Mouse (Mus musculus): ENCODE measurements at regions not wholly inside any gene's neighbourhood (a gene's known extent, or its start where the extent isn't known, plus 50 kb on each side); places are given as distances from the start of the nearest gene placed in this dataset.

DNA sequence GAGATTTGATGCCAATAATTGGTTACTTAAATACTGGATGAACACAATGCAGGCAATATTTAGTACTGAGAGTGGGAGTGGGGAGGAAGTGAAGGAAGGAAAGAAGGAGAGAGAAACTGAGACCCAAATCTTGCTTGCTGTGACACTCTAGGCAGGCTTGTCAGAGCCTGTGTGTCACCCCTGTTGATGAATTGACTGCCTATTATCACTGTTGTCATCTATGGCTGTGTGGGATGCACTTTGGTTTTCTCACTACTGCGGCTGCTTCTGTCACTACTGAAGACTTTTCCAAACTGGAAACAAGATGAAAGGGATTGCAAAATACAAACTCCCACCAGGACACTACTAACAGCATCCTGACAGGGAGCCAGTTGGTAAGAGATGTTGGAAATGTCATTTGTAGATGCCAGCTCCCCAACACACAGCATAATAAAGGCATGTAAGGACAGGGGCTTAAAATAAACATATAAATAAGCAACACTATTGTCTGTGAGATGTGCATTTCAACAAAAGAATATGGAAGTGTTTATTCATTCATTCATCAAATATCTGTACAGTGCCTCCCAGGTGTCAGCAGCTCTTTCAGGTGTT, 207.0 kb upstream of the Ufl1 start:
- WGBS: 43% methylated on average over 1 of the region's 1 CpGs
- ATAC-seq (ENCODE audit: insufficient read depth, low read depth) (no peak), DNase-seq (ENCODE audit: low spot score) (no peak)

DNA sequence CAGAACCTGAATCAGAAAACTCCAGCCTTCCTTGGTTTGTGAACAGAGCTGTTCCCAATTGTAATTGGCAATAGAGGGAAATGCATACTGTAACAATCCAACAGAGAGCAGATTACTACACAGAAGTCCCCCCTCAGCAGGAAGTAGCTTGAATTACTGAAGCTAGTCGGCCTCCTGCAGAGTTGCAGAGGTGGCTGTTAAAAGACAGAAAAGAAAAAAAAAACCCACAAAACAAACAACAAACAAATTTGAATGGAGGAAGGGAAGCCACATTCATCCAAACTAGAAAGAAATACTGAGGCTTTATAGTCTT, 202.0 kb upstream of the Ufl1 start:
- WGBS: 11% methylated on average over 1 of the region's 1 CpGs
- H3K4me1 ChIP-seq (ENCODE audit: control insufficient read depth, insufficient read depth): no peaks in the 10 kb centered on the region
- no peak for ATAC-seq (ENCODE audit: insufficient read depth, low read depth)

More for the DNA sequence above, 207.0 kb upstream of the Ufl1 start:
- Histone ChIP-seq H3K4me3 (ENCODE audit: low read depth, low read length) (no peak overlapping the region), H3K27ac (ENCODE audit: low read depth) (no peak overlapping the region), H3K27me3 (ENCODE audit: control insufficient read depth, insufficient read depth, low read length) (no peaks in the 10 kb centered on the region), H3K4me2 (ENCODE audit: low read depth, low read length) (no peak overlapping the region), H3K4me1 (ENCODE audit: control insufficient read depth, insufficient read depth) (no peaks in the 10 kb centered on the region), H3K36me3 (replicated peaks; ENCODE audit: control insufficient read depth, insufficient read depth, low read length) (no peaks in the 10 kb centered on the region), H3K9me3 (replicated peaks; ENCODE audit: control insufficient read depth, low read length) (no peaks in the 10 kb centered on the region), H3K9ac (replicated peaks; ENCODE audit: low read depth, low read length) (no peak overlapping the region)
- TF ChIP-seq EP300 (IDR thresholded peaks at IDR 0.05; ENCODE audit: low read depth): no peak
- TF ChIP-seq CTCF (IDR thresholded peaks at IDR 0.05; ENCODE audit: low read depth): no peak

DNA sequence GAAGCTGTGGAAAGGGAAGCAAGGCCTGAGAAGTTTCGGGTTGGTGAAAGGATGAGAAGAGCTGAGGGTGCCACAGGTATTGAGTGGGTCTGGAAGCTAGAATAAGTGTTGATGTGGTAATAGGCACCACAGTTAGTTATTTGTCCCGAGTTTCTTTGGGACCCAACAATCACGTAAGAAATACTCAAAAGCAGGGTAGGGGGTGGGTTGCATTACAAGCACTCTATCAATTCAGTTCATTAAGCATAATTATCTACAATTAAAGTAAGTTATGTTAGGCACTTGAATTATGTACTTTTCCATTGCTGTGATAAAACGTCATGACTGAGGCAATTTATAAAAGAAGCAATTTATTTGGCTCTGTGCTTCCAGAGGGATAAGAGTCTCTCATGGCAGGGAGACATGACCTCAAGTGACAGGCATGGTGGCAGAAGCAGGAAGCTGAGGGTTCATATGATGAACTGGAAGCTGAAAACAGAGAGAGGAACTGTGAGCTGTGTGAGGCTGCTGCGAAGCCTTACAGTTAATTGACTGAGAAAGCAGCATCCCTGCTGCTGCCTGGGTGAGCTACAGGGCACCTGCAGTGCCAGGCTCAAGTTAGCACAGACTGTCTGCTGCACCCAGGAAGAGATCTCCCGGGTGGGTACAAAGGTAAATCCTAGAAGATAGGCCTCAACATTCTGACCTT, 201.5 kb upstream of the Ufl1 start:
- TF ChIP-seq EP300 (IDR thresholded peaks at IDR 0.05; ENCODE audit: low read depth) (no peak), CTCF (IDR thresholded peaks at IDR 0.05; ENCODE audit: low read depth) (no peak)
- H3K4me1 ChIP-seq (ENCODE audit: control insufficient read depth, insufficient read depth): no peaks in the 10 kb centered on the region
- 35% methylated on average over 6 of the region's 6 CpGs for WGBS
- H3K9ac ChIP-seq (replicated peaks; ENCODE audit: low read depth, low read length): no peak overlapping the region
- no peak overlapping the region for H3K4me2 ChIP-seq (ENCODE audit: low read depth, low read length)
- no peaks in the 10 kb centered on the region for H3K9me3 ChIP-seq (replicated peaks; ENCODE audit: control insufficient read depth, low read length)
- no peak for DNase-seq (ENCODE audit: low spot score)
- no peak for ATAC-seq (ENCODE audit: insufficient read depth, low read depth)
- H3K4me3 ChIP-seq (ENCODE audit: low read depth, low read length): no peak overlapping the region
- no peaks in the 10 kb centered on the region for H3K27me3 ChIP-seq (ENCODE audit: control insufficient read depth, insufficient read depth, low read length)
- H3K36me3 ChIP-seq (replicated peaks; ENCODE audit: control insufficient read depth, insufficient read depth, low read length): no peaks in the 10 kb centered on the region
- H3K27ac ChIP-seq (ENCODE audit: low read depth): no peak overlapping the region

More for the DNA sequence above, 202.0 kb upstream of the Ufl1 start:
- Histone ChIP-seq H3K4me2 (ENCODE audit: low read depth, low read length) (no peak overlapping the region), H3K9ac (replicated peaks; ENCODE audit: low read depth, low read length) (no peak overlapping the region), H3K27ac (ENCODE audit: low read depth) (no peak overlapping the region), H3K4me3 (ENCODE audit: low read depth, low read length) (no peak overlapping the region), H3K27me3 (ENCODE audit: control insufficient read depth, insufficient read depth, low read length) (no peaks in the 10 kb centered on the region), H3K36me3 (replicated peaks; ENCODE audit: control insufficient read depth, insufficient read depth, low read length) (no peaks in the 10 kb centered on the region), H3K9me3 (replicated peaks; ENCODE audit: control insufficient read depth, low read length) (no peaks in the 10 kb centered on the region)
- TF ChIP-seq EP300 (IDR thresholded peaks at IDR 0.05; ENCODE audit: low read depth) (no peak), CTCF (IDR thresholded peaks at IDR 0.05; ENCODE audit: low read depth) (no peak)
- no peak for DNase-seq (ENCODE audit: low spot score)

DNA sequence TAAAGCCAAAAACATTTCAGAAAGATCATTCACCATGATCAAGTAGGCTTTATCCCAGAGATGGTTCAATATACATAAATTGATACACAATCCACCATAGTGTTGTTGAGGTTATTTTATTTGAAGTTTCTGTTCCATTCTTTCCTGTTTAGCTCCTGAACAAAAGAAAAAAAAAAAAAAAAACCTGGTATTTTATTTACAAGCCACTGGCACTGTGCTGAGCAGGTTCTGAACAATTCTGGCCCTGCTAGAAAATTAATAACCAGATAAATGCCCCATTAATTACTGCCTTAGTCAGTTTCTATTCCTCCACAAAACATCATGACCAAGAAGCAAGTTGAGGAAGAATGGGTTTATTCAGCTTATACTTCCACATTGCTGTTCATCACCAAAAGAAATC, 191.4 kb upstream of the Ufl1 start:
- Histone ChIP-seq H3K9ac (replicated peaks; ENCODE audit: low read depth, low read length) (no peak overlapping the region), H3K27me3 (ENCODE audit: control insufficient read depth, insufficient read depth, low read length) (no peaks in the 10 kb centered on the region), H3K27ac (ENCODE audit: low read depth) (no peak overlapping the region), H3K4me3 (ENCODE audit: low read depth, low read length) (no peak overlapping the region), H3K9me3 (replicated peaks; ENCODE audit: control insufficient read depth, low read length) (no peaks in the 10 kb centered on the region), H3K36me3 (replicated peaks; ENCODE audit: control insufficient read depth, insufficient read depth, low read length) (no peaks in the 10 kb centered on the region), H3K4me1 (ENCODE audit: control insufficient read depth, insufficient read depth) (no peaks in the 10 kb centered on the region), H3K4me2 (ENCODE audit: low read depth, low read length) (no peak overlapping the region)
- DNase-seq (ENCODE audit: low spot score) (no peak), ATAC-seq (ENCODE audit: insufficient read depth, low read depth) (no peak)
- no peak for TF ChIP-seq CTCF (IDR thresholded peaks at IDR 0.05; ENCODE audit: low read depth)
- TF ChIP-seq EP300 (IDR thresholded peaks at IDR 0.05; ENCODE audit: low read depth): no peak

DNA sequence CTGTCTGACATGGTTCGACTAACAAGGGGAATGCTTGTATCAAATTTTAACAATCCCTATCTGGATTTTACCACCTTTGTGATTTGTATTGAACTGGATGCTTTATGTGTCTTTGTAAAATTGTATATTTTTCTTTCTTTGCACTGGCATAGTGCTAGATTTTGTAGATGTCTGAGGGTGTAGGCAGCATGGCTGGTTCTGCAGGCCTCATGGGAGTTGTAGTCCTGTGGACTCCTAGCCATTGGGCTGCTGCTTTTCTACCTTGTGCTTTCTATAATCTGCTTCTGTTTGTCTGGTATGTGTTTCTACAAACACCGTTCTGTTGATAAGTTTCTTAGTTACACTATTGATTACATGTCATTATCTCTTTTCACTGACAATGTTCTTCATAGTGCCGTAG, 184.9 kb upstream of the Ufl1 start:
- H3K9ac ChIP-seq (replicated peaks; ENCODE audit: low read depth, low read length): no peak overlapping the region
- H3K27ac ChIP-seq (ENCODE audit: low read depth): no peak overlapping the region
- TF ChIP-seq EP300 (IDR thresholded peaks at IDR 0.05; ENCODE audit: low read depth) (no peak), CTCF (IDR thresholded peaks at IDR 0.05; ENCODE audit: low read depth) (no peak)
- DNase-seq (ENCODE audit: low spot score): no peak
- 75% methylated on average over 3 of the region's 3 CpGs for WGBS
- no peak overlapping the region for H3K4me3 ChIP-seq (ENCODE audit: low read depth, low read length)
- no peaks in the 10 kb centered on the region for H3K36me3 ChIP-seq (replicated peaks; ENCODE audit: control insufficient read depth, insufficient read depth, low read length)
- no peaks in the 10 kb centered on the region for H3K9me3 ChIP-seq (replicated peaks; ENCODE audit: control insufficient read depth, low read length)
- no peaks in the 10 kb centered on the region for H3K27me3 ChIP-seq (ENCODE audit: control insufficient read depth, insufficient read depth, low read length)
- ATAC-seq (ENCODE audit: insufficient read depth, low read depth): no peak
- H3K4me2 ChIP-seq (ENCODE audit: low read depth, low read length): no peak overlapping the region
- H3K4me1 ChIP-seq (ENCODE audit: control insufficient read depth, insufficient read depth): no peaks in the 10 kb centered on the region

Measured in heart, postnatal 0 days (tissue).